Mouse (Mus musculus) intestine, embryonic 14.5 days (tissue): ENCODE results near the gene Crhbp. TPM values are rescaled to one million over a fixed set of nuclear protein-coding genes. Genes with fewer than 3 reads are reported as not detected.
A peak's percentile ranks its signal among the peaks of the same experiment; 100 is the strongest.

Experiments
- ATAC-seq: fragments of 200-750 bp; cut with Nextera tagmentation; replicated peaks from 2 replicates; pipeline ENCODE4 v1.8.0; 2017; ENCODE audit warnings: low read depth, moderate number of reproducible peaks, moderate TSS enrichment, moderate library complexity; ENCODE audit not compliant: low FRiP score, low TSS enrichment
- DNase-seq: peaks from one replicate; pipeline ENCODE4 v3.0.0-alpha.2; 2018; ENCODE audit warnings: low spot score
- H3K27ac ChIP-seq: fragments of 300-500 bp; sonication (generic); 2 replicates; pipeline ENCODE4 v1.5.1; 2014; ENCODE audit warnings: low read depth, mild to moderate bottlenecking, control low read depth
- H3K27me3 ChIP-seq: fragments of 300-500 bp; sonication (generic); replicated peaks from 2 replicates; pipeline ENCODE4 v1.6.1; 2014; ENCODE audit warnings: low read length, control low read depth; ENCODE audit not compliant: control insufficient read depth, insufficient read depth
- H3K36me3 ChIP-seq: fragments of 300-500 bp; sonication (generic); 2 replicates; pipeline ENCODE4 v1.6.1; 2014; ENCODE audit warnings: low read length, control low read depth; ENCODE audit not compliant: control insufficient read depth, insufficient read depth
- H3K4me1 ChIP-seq: fragments of 300-500 bp; sonication (generic); replicated peaks from 2 replicates; pipeline ENCODE4 v1.6.1; 2014; ENCODE audit warnings: low read length, control low read depth, mixed read lengths; ENCODE audit not compliant: control insufficient read depth, insufficient read depth
- H3K4me2 ChIP-seq: fragments of 300-500 bp; sonication (generic); 2 replicates; pipeline ENCODE4 v1.6.1; 2014; ENCODE audit warnings: low read length
- H3K4me3 ChIP-seq: fragments of 300-500 bp; sonication (generic); 2 replicates; pipeline ENCODE4 v1.5.1; 2014; ENCODE audit warnings: low read depth, low read length, control low read depth, mixed read lengths
- H3K9ac ChIP-seq: fragments of 300-500 bp; sonication (generic); 2 replicates; pipeline ENCODE4 v1.6.1; 2014; ENCODE audit warnings: mild to moderate bottlenecking, low read length
- H3K9me3 ChIP-seq: fragments of 300-500 bp; sonication (generic); 2 replicates; pipeline ENCODE4 v1.6.1; 2016; ENCODE audit warnings: low read length, control low read depth; ENCODE audit not compliant: control insufficient read depth
- WGBS: fragments of 180-500 bp; shearing (Covaris S2); extraction: QIAGEN DNeasy Blood & Tissue Kit; methylation state at CpG from one replicate; pipeline ENCODE4 v1.1.7; 2014; 5-methylcytosine and 5-hydroxymethylcytosine counted together
- polyA plus RNA-seq: library from polyadenylated mRNA; unstranded; fragments of >200 nt; fragmentation: Nextera tagmentation; extraction: Ambion mirVana; gene quantifications from 2 replicates; pipeline ENCODE4 v1.2.1, GENCODE M21; 2014

Crhbp gene
- polyA plus RNA-seq: 0.16 and 0.24 TPM in 2 replicates

GRCm38 (mm10) chr13:95444824-95445223 is at the start of gene Crhbp:
Crhbp (minus strand) TSS chr13:95444924.
- Histone ChIP-seq H3K4me2 (peak within 1 kb of the TSS; percentile 69), H3K36me3 (no peaks in the 10 kb centered on the region), H3K27me3 (peaks cover 37% of the 10 kb centered on the region), H3K9me3 (no peaks in the 10 kb centered on the region), H3K9ac (peak within 1 kb of the TSS; percentile 34; the same call in 1 of the 2 replicates), H3K4me3 (peak within 1 kb of the TSS; percentile 42), H3K4me1 (no peaks in the 10 kb centered on the region; the same call in 1 of the 2 replicates), H3K27ac (no peak within 1 kb of the TSS)
- ATAC-seq (no peak), DNase-seq (no peak)
- 66% methylated on average over 11 of the region's 11 CpGs for WGBS

DNA sequence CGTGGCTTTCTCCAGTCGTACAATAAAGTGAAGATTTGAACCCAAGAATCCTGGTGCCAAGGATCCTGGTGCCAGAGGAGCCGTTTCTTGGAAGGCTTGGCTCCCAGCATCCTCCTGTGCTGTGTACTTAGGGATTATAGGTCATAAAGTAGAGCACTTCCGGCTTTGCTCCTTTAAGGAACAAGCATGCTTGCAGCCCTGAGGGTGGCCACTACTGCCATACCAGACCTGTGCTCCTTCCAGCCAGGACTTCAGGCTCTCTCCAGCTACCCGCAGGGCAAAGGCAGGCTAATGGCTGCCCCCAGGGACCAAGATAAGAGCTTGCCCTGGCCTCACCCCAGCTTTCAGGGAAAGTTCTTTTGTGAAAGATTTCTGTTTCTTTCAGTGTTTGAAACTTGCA is 48.6 kb upstream of the Crhbp start:
- Histone ChIP-seq H3K36me3 (no peaks in the 10 kb centered on the region), H3K27ac (no peak overlapping the region), H3K4me2 (no peak overlapping the region), H3K4me3 (no peak overlapping the region), H3K9me3 (no peaks in the 10 kb centered on the region), H3K27me3 (no peaks in the 10 kb centered on the region), H3K4me1 (peaks cover 9% of the 10 kb centered on the region; the same call in 1 of the 2 replicates), H3K9ac (no peak overlapping the region)
- ATAC-seq (no peak), DNase-seq (no peak)
- 47% methylated on average over 5 of the region's 5 CpGs for WGBS

DNA sequence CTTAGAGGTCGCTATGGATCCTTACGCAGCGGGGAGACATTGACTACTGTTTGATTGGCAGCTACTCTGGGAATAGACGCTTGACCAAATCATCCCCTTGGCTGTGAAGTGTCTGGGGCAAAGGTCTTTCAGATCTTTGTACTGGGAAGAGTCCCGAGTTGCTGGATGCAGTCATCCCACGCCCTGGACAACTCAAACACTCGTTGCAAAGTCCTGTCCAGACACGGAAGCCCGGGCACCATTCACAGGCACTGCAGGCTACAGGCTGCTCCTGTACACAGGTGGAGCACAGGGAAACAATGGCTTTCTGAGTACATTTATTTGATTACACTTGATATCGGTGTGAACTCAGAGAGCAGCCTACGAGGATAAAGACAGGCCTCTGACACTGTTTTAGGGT is 46.6 kb upstream of the Crhbp start:
- no peak overlapping the region for H3K9ac ChIP-seq
- no peaks in the 10 kb centered on the region for H3K9me3 ChIP-seq
- no peak overlapping the region for H3K4me3 ChIP-seq
- no peak overlapping the region for H3K4me2 ChIP-seq
- H3K36me3 ChIP-seq: no peaks in the 10 kb centered on the region
- ATAC-seq (no peak), DNase-seq (no peak)
- H3K4me1 ChIP-seq: peaks cover 9% of the 10 kb centered on the region; the same call in 1 of the 2 replicates
- WGBS: 59% methylated on average over 11 of the region's 11 CpGs
- H3K27ac ChIP-seq: no peak overlapping the region
- H3K27me3 ChIP-seq: no peaks in the 10 kb centered on the region

GRCm38 (mm10) chr13:95484664-95485063 is 39.9 kb upstream of the Crhbp start:
- DNase-seq: no peak
- H3K4me3 ChIP-seq: no peak overlapping the region
- no peak overlapping the region for H3K9ac ChIP-seq
- H3K9me3 ChIP-seq: no peaks in the 10 kb centered on the region
- 19% methylated on average over 5 of the region's 5 CpGs for WGBS
- no peak overlapping the region for H3K4me2 ChIP-seq
- H3K27ac ChIP-seq: peak overlapping the region; percentile 16; the same call in 1 of the 2 replicates
- ATAC-seq: no peak
- H3K4me1 ChIP-seq: no peaks in the 10 kb centered on the region
- H3K36me3 ChIP-seq: no peaks in the 10 kb centered on the region
- no peaks in the 10 kb centered on the region for H3K27me3 ChIP-seq

DNA sequence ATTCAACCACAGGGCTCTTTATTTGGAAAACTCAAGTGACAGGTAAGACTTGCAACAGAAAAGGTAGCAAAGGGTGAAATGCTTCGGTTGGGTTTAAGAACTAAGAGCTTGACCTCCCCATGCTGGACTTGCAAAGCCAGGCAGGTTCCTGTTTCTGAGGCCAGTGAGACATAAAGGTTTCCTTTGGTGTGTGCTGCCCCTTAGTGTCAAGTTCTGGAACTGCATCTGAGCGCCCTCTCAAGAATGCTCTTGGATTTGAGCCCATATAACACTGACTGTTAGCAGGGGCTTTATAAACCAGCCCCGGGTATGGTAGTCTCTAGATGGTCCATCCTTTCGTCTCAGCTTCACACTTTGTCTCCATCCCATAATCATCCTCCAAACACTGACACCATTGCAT is 36.7 kb upstream of the Crhbp start:
- Histone ChIP-seq H3K4me1 (no peaks in the 10 kb centered on the region), H3K4me3 (no peak overlapping the region), H3K9ac (no peak overlapping the region), H3K9me3 (no peaks in the 10 kb centered on the region), H3K36me3 (no peaks in the 10 kb centered on the region), H3K27me3 (no peaks in the 10 kb centered on the region), H3K27ac (no peak overlapping the region), H3K4me2 (no peak overlapping the region)
- peak; percentile 95 for DNase-seq
- peak; percentile 64; the same call in 1 of the 2 replicates for ATAC-seq
- 10% methylated on average over 4 of the region's 4 CpGs for WGBS

DNA sequence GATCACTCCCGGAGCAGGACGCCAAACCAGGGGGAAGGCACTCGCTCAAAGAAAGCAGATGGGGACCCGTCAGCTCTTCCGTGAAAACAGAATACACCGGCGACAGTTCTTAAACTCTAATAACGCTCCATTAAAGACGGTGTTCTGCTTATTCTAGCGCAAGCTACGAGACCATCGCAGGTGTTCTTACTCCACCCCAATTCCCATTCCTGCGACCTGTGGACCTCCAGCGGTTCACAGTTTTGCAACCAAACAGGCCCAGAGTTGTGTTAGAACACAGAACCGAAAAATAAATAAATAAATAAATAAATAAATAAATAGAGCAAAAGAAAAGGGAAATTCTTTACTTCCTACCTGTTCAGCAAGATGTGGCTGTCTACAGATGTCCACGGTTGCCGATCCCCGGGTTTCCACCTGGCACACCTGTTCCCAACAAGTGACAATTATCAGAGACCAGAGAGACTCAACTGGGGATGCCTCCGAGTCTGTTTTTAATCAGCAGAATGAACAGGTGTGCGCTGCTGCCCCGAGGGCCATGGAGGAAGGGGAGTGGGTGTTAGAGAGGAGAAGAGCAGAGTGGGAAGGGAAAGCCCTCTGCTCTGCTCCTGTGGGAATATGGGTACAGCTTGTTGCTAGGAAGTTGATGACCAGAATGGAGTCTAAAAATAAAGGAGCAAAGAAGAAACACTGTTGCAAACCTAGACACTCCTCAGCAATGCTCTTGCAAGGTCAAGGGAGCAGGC is 34.1 kb upstream of the Crhbp start, which contains the start of gene S100z:
Gene S100z, minus strand, starts transcription at position 51 of the 743 bp plus-strand sequence.
- no peak within 1 kb of the TSS for H3K4me3 ChIP-seq
- WGBS: 89% methylated on average over 21 of the region's 21 CpGs
- no peaks in the 10 kb centered on the region for H3K4me1 ChIP-seq
- no peaks in the 10 kb centered on the region for H3K9me3 ChIP-seq
- H3K27ac ChIP-seq: no peak within 1 kb of the TSS
- H3K4me2 ChIP-seq: no peak within 1 kb of the TSS
- no peaks in the 10 kb centered on the region for H3K27me3 ChIP-seq
- ATAC-seq: no peak
- no peak within 1 kb of the TSS for H3K9ac ChIP-seq
- H3K36me3 ChIP-seq: no peaks in the 10 kb centered on the region
- no peak for DNase-seq

- DNase-seq (no peak), ATAC-seq (no peak)
- no peaks in the 10 kb centered on the region for H3K36me3 ChIP-seq
- H3K4me3 ChIP-seq: no peak overlapping the region
- no peaks in the 10 kb centered on the region for H3K9me3 ChIP-seq
- H3K4me1 ChIP-seq: no peaks in the 10 kb centered on the region
- 74% methylated on average over 6 of the region's 6 CpGs for WGBS
- no peak overlapping the region for H3K4me2 ChIP-seq
- H3K27me3 ChIP-seq: no peaks in the 10 kb centered on the region
- no peak overlapping the region for H3K9ac ChIP-seq
- H3K27ac ChIP-seq: no peak overlapping the region
Measured at GRCm38 (mm10) chr13:95477173-95477572, 32.4 kb upstream of the Crhbp start.

GRCm38 (mm10) chr13:95475124-95475523 is 30.4 kb upstream of the Crhbp start:
- Histone ChIP-seq H3K27ac (no peak overlapping the region), H3K4me2 (no peak overlapping the region), H3K9me3 (no peaks in the 10 kb centered on the region), H3K4me3 (no peak overlapping the region), H3K36me3 (no peaks in the 10 kb centered on the region), H3K27me3 (no peaks in the 10 kb centered on the region), H3K9ac (no peak overlapping the region), H3K4me1 (no peaks in the 10 kb centered on the region)
- no peak for ATAC-seq
- WGBS: 26% methylated on average over 7 of the region's 7 CpGs
- DNase-seq: no peak

DNA sequence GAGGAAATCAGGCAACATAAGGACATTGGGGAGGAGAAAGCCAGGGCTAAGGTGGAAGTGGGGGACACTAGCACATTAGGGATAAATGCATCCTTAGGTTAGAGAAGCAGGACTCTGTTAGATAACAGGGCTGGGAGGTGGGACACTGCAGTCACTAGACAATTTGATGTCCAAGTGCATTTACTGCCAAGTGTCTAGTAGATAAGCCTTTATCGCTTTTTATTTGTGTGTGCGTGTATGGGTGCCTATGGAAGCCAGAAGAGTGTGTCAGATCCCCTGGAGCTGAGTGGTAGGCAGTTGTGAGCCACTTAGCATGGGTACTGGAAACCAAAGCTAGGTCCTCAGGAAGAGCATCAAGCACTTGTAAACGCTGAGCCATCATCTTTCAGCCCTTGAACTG is 29.6 kb upstream of the Crhbp start:
- no peak overlapping the region for H3K4me3 ChIP-seq
- DNase-seq (no peak), ATAC-seq (no peak)
- H3K27me3 ChIP-seq: no peaks in the 10 kb centered on the region
- H3K36me3 ChIP-seq: no peaks in the 10 kb centered on the region
- no peak overlapping the region for H3K4me2 ChIP-seq
- no peaks in the 10 kb centered on the region for H3K4me1 ChIP-seq
- no peaks in the 10 kb centered on the region for H3K9me3 ChIP-seq
- H3K27ac ChIP-seq: no peak overlapping the region
- no peak overlapping the region for H3K9ac ChIP-seq
- 75% methylated on average over 3 of the region's 3 CpGs for WGBS
